Mouse (Mus musculus) CD4-positive, CD25-positive, alpha-beta regulatory T cell, adult 2 months (primary cell): ENCODE measurements around the gene Il34.

Experiments used
- DNase-seq: peaks from one replicate; pipeline ENCODE4 v3.0.0-alpha.2; 2012; ENCODE audit warnings: low read depth, low spot score

Il34 gene

DNA sequence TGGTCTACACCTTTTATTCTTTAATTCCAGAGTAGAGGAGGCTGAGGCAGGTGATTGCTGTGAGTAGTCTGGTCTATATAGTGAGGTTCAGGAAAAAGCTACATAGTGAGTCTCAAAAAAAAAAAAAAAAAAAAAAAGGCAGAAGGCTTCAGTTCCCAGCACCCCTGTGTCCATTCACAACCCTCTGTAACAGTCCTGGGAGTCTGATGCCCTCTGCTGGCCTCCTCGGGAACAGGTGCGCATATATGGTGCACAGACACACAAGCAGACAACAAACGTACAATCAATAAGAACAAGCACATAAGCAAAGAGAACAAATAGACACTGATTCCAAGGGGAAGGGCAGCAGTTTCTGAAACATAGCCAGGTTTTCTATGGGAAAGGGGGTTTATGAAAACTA is 29.4 kb downstream of the Il34 start:
- DNase-seq = no peak

DNA sequence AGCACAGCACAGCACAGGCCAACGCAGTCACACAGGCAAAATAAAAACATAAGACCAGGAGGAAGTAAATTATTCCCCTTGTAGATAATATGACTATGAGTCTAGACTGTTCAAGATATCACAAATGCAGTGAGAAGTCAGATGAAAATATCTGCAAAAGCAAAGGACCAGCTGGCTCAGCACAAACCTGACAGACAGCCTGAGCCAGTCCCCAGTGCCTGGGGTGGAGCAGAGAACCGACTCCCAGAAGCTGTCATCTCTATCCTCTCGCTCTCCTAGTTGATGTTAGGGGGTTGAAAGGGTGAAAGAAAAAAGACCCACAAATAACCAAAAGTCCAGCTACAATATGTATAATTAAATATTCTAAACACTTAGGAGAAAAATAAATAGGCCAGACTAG is 30.0 kb downstream of the Il34 start:
- DNase-seq = no peak

- peak; percentile 21 for DNase-seq
Observed at GRCm38 (mm10) chr8:110775316-110775715, 30.4 kb downstream of the Il34 start.

GRCm38 (mm10) chr8:110774725-110775124 is 31.0 kb downstream of the Il34 start:
- DNase-seq = no peak

DNA sequence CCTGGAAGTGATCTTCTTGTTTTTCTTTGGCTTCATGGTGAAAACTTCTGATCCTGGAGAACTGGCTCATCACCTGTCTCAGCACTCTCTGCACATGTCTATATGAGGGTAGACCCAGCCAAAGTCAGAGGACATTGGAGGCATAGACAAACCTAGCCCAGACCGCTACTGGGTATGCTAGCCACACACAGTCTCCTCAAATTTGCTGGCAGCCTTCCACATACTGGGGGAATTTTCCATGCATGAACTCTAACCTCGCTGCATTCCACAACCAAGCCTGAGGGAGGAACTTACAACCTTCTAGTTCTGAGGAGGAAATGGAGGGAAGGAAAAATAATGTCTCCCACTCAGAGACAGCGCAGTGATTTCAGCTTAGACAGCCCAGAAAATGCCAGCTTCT is 31.7 kb downstream of the Il34 start:
- DNase-seq = no peak

GRCm38 (mm10) chr8:110772452-110772851 is 33.3 kb downstream of the Il34 start:
- no peak for DNase-seq

- no peak for DNase-seq
Observed at GRCm38 (mm10) chr8:110767261-110767660, 38.5 kb downstream of the Il34 start.

- DNase-seq = no peak
Observed at GRCm38 (mm10) chr8:110764671-110765070, 41.1 kb downstream of the Il34 start.

- no peak for DNase-seq
Observed at GRCm38 (mm10) chr8:110761988-110762387, 43.7 kb downstream of the Il34 start.

GRCm38 (mm10) chr8:110761185-110761584 is 44.5 kb downstream of the Il34 start:
- no peak for DNase-seq

DNA sequence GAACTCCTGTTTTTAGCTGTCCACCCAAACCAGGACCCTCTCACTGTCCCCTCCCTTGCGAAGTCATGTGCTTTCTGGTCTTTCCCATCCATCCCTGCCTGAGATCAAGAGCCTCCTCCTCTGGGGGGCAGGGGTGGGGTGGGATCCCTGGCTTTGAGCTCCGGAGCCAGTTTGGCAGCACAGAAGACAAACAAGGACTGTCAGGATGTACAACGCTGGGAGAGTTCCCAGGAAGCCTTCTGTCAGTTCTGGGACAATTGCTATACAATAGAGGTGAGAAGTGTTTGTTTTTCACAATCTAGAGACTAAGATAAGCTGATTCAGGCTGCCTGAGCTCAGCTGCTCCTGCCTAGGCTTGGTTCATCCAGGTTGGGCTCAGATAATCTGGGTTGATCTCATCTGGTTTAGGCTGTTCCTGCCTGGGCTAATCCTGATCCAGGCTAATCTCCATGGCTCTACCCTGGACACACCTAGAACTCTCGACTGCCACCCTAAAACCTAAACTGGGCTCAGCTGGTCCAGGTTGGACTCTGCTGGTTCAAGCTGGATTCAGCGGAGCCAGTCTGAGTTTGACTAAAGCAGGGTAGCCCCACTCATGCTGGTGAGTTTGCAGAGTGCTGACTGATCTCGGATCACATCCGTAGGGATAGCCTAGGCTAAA is 45.3 kb downstream of the Il34 start:
- DNase-seq = no peak

- DNase-seq = no peak
Observed at GRCm38 (mm10) chr8:110756196-110756595, 49.5 kb downstream of the Il34 start.

DNA sequence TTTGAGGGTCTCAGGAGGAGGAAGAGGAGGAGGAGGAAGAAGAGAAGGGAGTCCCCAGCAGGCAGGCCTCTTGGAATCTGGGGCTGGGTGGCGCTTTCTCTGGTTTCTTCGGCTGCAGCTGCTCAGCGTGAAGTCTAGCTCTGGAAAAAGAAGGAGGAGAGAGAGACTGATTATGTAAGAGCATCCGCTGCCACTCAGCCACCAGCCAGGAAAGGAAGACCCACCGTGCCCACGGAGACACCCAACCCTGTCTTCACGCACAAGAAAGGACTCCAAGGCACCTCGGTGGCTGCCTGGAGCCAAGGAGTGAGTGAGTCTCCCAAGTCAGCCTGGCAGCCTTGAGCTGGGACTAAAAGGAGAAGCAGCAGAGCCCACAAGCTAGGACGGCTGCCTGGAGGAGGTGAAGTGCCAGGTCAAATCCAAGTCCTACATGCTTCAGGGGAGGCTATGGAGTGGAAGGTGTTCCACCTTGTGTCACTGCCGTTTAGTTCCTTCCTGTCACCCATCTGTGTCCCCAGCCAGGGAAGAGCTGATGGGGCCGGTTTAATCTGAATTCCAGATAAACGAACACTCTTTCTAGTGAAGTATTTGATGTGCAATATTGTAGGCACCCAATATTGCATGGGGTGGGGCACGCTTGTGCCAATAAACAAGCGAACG is 50.1 kb downstream of the Il34 start:
- no peak for DNase-seq

GRCm38 (mm10) chr8:110754713-110755112 is 51.0 kb downstream of the Il34 start:
- no peak for DNase-seq

GRCm38 (mm10) chr8:110751490-110751889 is 54.2 kb downstream of the Il34 start:
- no peak for DNase-seq

GRCm38 (mm10) chr8:110750269-110750668 is 55.5 kb downstream of the Il34 start:
- no peak for DNase-seq

DNA sequence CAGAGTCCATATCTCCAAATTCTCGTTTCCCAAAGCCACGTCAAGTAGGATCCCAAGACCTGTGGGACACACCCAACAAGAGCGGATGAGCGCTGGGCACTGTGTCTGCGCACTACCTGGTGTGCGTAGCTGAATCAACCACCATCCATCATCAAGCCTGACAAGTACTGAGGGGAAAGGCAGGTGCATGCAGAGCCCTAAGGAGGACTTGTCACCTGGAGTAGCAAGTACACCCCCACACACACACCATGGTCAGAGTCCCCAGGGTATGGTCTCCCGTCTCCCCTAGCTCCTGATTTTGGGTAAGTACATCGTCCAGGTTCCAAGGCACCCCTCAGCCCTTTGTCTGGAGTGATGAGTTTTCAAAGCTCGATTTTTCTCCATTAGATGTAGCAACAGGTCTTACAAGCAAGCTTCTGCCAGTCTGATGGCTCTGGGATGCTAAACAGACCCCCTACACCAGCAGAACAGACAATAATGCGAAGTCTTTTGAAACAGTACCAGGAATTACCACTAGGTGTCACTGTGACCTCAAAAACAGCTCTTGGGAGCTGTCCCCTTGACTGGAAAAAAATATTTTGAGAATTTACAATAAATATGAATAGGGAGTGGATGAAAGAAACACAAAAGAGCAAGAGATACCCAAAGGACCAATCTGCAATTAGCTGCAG is 56.1 kb downstream of the Il34 start:
- peak; percentile 75 for DNase-seq

GRCm38 (mm10) chr8:110746661-110747060 is 59.1 kb downstream of the Il34 start:
- no peak for DNase-seq

GRCm38 (mm10) chr8:110745162-110745561 is 60.6 kb downstream of the Il34 start:
- no peak for DNase-seq

- no peak for DNase-seq
Observed at GRCm38 (mm10) chr8:110742452-110742818, 63.3 kb downstream of the Il34 start.

- no peak for DNase-seq
Observed at GRCm38 (mm10) chr8:110741816-110742451, 63.8 kb downstream of the Il34 start.

- no peak for DNase-seq
Observed at GRCm38 (mm10) chr8:110740629-110741175, 65.0 kb downstream of the Il34 start.
